Mouse (Mus musculus): ENCODE data around the gene Hddc3. TPM values are rescaled to one million over a fixed set of nuclear protein-coding genes. Genes with fewer than 3 reads are reported as not detected.
A peak's percentile ranks its signal among the peaks of the same experiment; 100 is the strongest.
"Not testable (repeated sequence)": the region's sequence is repeated elsewhere in the genome, so short reads cannot be mapped to it uniquely, and the experiment has no call there.

The Hddc3 gene
- polyA plus RNA-seq, 1 experiment from 2014 or later: 20.2 TPM

- Histone ChIP-seq H3K4me2 (ENCODE audit: low read length) (peak overlapping the region; percentile 57), H3K27ac (peak overlapping the region; percentile 68), H3K9me3 (replicated peaks; ENCODE audit: low read length) (no peaks in the 10 kb centered on the region), H3K9ac (ENCODE audit: low read depth, low read length) (peak overlapping the region; percentile 40; the same call in 1 of the 2 replicates), H3K4me3 (replicated peaks; ENCODE audit: low read depth, low read length) (peak overlapping the region; percentile 26), H3K4me1 (replicated peaks; ENCODE audit: insufficient read depth, low read length) (peaks cover 16% of the 10 kb centered on the region; the same call in 1 of the 2 replicates), H3K36me3 (ENCODE audit: insufficient read depth, low read length) (peaks cover 30% of the 10 kb centered on the region), H3K27me3 (ENCODE audit: insufficient read depth, low read length) (no peaks in the 10 kb centered on the region)
- TF ChIP-seq CTCF (IDR thresholded peaks at IDR 0.05; ENCODE audit: low read depth): peak; percentile 94
- peak; percentile 96 for DNase-seq (ENCODE audit: low spot score)
- peak; percentile 65 for ATAC-seq (replicated peaks; ENCODE audit: low FRiP score, low read depth)
- 39% methylated on average over 18 of the region's 18 CpGs for WGBS
Observed at GRCm38 (mm10) chr7:80386235-80386930, 43.5 kb downstream of the Hddc3 start.

GRCm38 (mm10) chr7:80387033-80387632 lies 44.2 kb downstream of the Hddc3 start:
- peak; percentile 32 for DNase-seq (ENCODE audit: low spot score)
- peaks cover 16% of the 10 kb centered on the region; the same call in 1 of the 2 replicates for H3K4me1 ChIP-seq (replicated peaks; ENCODE audit: insufficient read depth, low read length)
- WGBS: 39% methylated on average over 17 of the region's 17 CpGs

GRCm38 (mm10) chr7:80387633-80388543 lies 45.0 kb downstream of the Hddc3 start, which contains the start of gene Fes:
Gene Fes (minus strand): TSS chr7:80387946.
- Histone ChIP-seq H3K27me3 (ENCODE audit: insufficient read depth, low read length) (no peaks in the 10 kb centered on the region), H3K9ac (ENCODE audit: low read depth, low read length) (peak within 1 kb of the TSS; percentile 50), H3K4me2 (ENCODE audit: low read length) (peak within 1 kb of the TSS; percentile 57), H3K4me1 (replicated peaks; ENCODE audit: insufficient read depth, low read length) (peaks cover 16% of the 10 kb centered on the region; the same call in 1 of the 2 replicates), H3K27ac (peak within 1 kb of the TSS; percentile 70), H3K9me3 (replicated peaks; ENCODE audit: low read length) (no peaks in the 10 kb centered on the region), H3K36me3 (ENCODE audit: insufficient read depth, low read length) (peaks cover 39% of the 10 kb centered on the region), H3K4me3 (replicated peaks; ENCODE audit: low read depth, low read length) (peak within 1 kb of the TSS; percentile 26)
- peak; percentile 77 for DNase-seq (ENCODE audit: low spot score)
- peak; percentile 38 for ATAC-seq (replicated peaks; ENCODE audit: low FRiP score, low read depth)
- TF ChIP-seq CTCF (IDR thresholded peaks at IDR 0.05; ENCODE audit: low read depth): no peak
- WGBS: 9% methylated on average over 33 of the region's 33 CpGs

More at GRCm38 (mm10) chr7:80387033-80387632, 44.2 kb downstream of the Hddc3 start:
- no peak for ATAC-seq (replicated peaks; ENCODE audit: low FRiP score, low read depth)
- Histone ChIP-seq H3K27me3 (ENCODE audit: insufficient read depth, low read length) (no peaks in the 10 kb centered on the region), H3K9me3 (replicated peaks; ENCODE audit: low read length) (no peaks in the 10 kb centered on the region), H3K9ac (ENCODE audit: low read depth, low read length) (peak overlapping the region; percentile 50), H3K4me3 (replicated peaks; ENCODE audit: low read depth, low read length) (peak overlapping the region; percentile 26), H3K36me3 (ENCODE audit: insufficient read depth, low read length) (peaks cover 38% of the 10 kb centered on the region), H3K27ac (peak overlapping the region; percentile 70), H3K4me2 (ENCODE audit: low read length) (peak overlapping the region; percentile 57)
- no peak for TF ChIP-seq CTCF (IDR thresholded peaks at IDR 0.05; ENCODE audit: low read depth)

- DNase-seq (ENCODE audit: low spot score) (no peak), ATAC-seq (replicated peaks; ENCODE audit: low FRiP score, low read depth) (no peak)
- Histone ChIP-seq H3K27ac (no peak overlapping the region), H3K9ac (ENCODE audit: low read depth, low read length) (no peak overlapping the region), H3K4me2 (ENCODE audit: low read length) (no peak overlapping the region), H3K36me3 (ENCODE audit: insufficient read depth, low read length) (peaks cover 59% of the 10 kb centered on the region), H3K4me1 (replicated peaks; ENCODE audit: insufficient read depth, low read length) (peaks cover 8% of the 10 kb centered on the region; the same call in 1 of the 2 replicates), H3K9me3 (replicated peaks; ENCODE audit: low read length) (no peaks in the 10 kb centered on the region), H3K27me3 (ENCODE audit: insufficient read depth, low read length) (no peaks in the 10 kb centered on the region), H3K4me3 (replicated peaks; ENCODE audit: low read depth, low read length) (no peak overlapping the region)
- WGBS: 87% methylated on average over 15 of the region's 15 CpGs
- no peak for TF ChIP-seq CTCF (IDR thresholded peaks at IDR 0.05; ENCODE audit: low read depth)
Observed at GRCm38 (mm10) chr7:80392119-80392518, 49.2 kb downstream of the Hddc3 start.

GRCm38 (mm10) chr7:80394600-80394999 lies 51.7 kb downstream of the Hddc3 start:
- Histone ChIP-seq H3K9me3 (replicated peaks; ENCODE audit: low read length) (no peaks in the 10 kb centered on the region), H3K9ac (ENCODE audit: low read depth, low read length) (no peak overlapping the region), H3K27ac (no peak overlapping the region), H3K36me3 (ENCODE audit: insufficient read depth, low read length) (peaks cover 64% of the 10 kb centered on the region), H3K4me2 (ENCODE audit: low read length) (no peak overlapping the region), H3K27me3 (ENCODE audit: insufficient read depth, low read length) (no peaks in the 10 kb centered on the region), H3K4me1 (replicated peaks; ENCODE audit: insufficient read depth, low read length) (no peaks in the 10 kb centered on the region), H3K4me3 (replicated peaks; ENCODE audit: low read depth, low read length) (no peak overlapping the region)
- DNase-seq (ENCODE audit: low spot score) (no peak), ATAC-seq (replicated peaks; ENCODE audit: low FRiP score, low read depth) (no peak)
- no peak for TF ChIP-seq CTCF (IDR thresholded peaks at IDR 0.05; ENCODE audit: low read depth)
- 96% methylated on average over 4 of the region's 4 CpGs for WGBS

- not testable (repeated sequence) for H3K27me3 ChIP-seq (ENCODE audit: insufficient read depth, low read length); H3K9ac ChIP-seq (ENCODE audit: low read depth, low read length); H3K4me2 ChIP-seq (ENCODE audit: low read length); H3K4me3 ChIP-seq (replicated peaks; ENCODE audit: low read depth, low read length); H3K27ac ChIP-seq; H3K9me3 ChIP-seq (replicated peaks; ENCODE audit: low read length); DNase-seq (ENCODE audit: low spot score); ATAC-seq (replicated peaks; ENCODE audit: low FRiP score, low read depth)
- 91% methylated on average over 4 of the region's 4 CpGs for WGBS
- TF ChIP-seq CTCF (IDR thresholded peaks at IDR 0.05; ENCODE audit: low read depth): peak; percentile 54
- Histone ChIP-seq H3K36me3 (ENCODE audit: insufficient read depth, low read length) (peaks cover 47% of the 10 kb centered on the region), H3K4me1 (replicated peaks; ENCODE audit: insufficient read depth, low read length) (peaks cover 17% of the 10 kb centered on the region)
Observed at GRCm38 (mm10) chr7:80396427-80396826, 53.5 kb downstream of the Hddc3 start.

Measured in kidney, postnatal 0 days (tissue).